Mouse (Mus musculus): Measurements from ENCODE around the gene Gm5415. TPM values are rescaled to one million over a fixed set of nuclear protein-coding genes. Genes with fewer than 3 reads are reported as not detected.
"Not testable (repeated sequence)": the region's sequence is repeated elsewhere in the genome, so short reads cannot be mapped to it uniquely, and the experiment has no call there.

The Gm5415 gene
- total RNA-seq (2014; fragmentation: Nextera tagmentation) (not detected in 2 replicates), total RNA-seq (2017) (not detected in 2 replicates)

- ATAC-seq (replicated peaks; ENCODE audit: poor library complexity, severe bottlenecking): not testable (repeated sequence)
Observed at GRCm38 (mm10) chr1:32547194-32547593, at the start of gene Gm5415. TSS of gene Gm5415 (minus strand) at chr1:32547294.

GRCm38 (mm10) chr1:32568901-32569300 is 21.8 kb upstream of the Gm5415 start:
- no peak for ATAC-seq (replicated peaks; ENCODE audit: poor library complexity, severe bottlenecking)

GRCm38 (mm10) chr1:32553925-32554324 is 6.8 kb upstream of the Gm5415 start:
- no peak for ATAC-seq (replicated peaks; ENCODE audit: poor library complexity, severe bottlenecking)

GRCm38 (mm10) chr1:32553459-32553858 is 6.4 kb upstream of the Gm5415 start:
- ATAC-seq (replicated peaks; ENCODE audit: poor library complexity, severe bottlenecking): no peak

GRCm38 (mm10) chr1:32503381-32503780 is 43.7 kb downstream of the Gm5415 start:
- no peak for ATAC-seq (replicated peaks; ENCODE audit: poor library complexity, severe bottlenecking)

Data from granulocyte monocyte progenitor cell, adult 5-6 weeks (primary cell).